Mouse (Mus musculus): ENCODE results near the gene Mapkapk2. TPM values are rescaled to one million over a fixed set of nuclear protein-coding genes. Genes with fewer than 3 reads are reported as not detected.

The Mapkapk2 gene
- polyA plus RNA-seq, 1 experiment from 2014 or later: 93.0 TPM

- H3K4me2 ChIP-seq: peak overlapping the region; percentile 58
- 50% methylated on average over 3 of the region's 3 CpGs for WGBS
- H3K27me3 ChIP-seq (replicated peaks): no peaks in the 10 kb centered on the region
- H3K27ac ChIP-seq (ENCODE audit: poor library complexity, severe bottlenecking): peak overlapping the region; percentile 95
- ATAC-seq (ENCODE audit: insufficient number of reproducible peaks, low FRiP score): no peak
- no peaks in the 10 kb centered on the region for H3K9me3 ChIP-seq (replicated peaks)
- no peak overlapping the region for H3K4me3 ChIP-seq
- H3K36me3 ChIP-seq: no peaks in the 10 kb centered on the region
- H3K9ac ChIP-seq: no peak overlapping the region
- peaks cover 95% of the 10 kb centered on the region for H3K4me1 ChIP-seq (replicated peaks)
These were observed 6.1 kb downstream of the Mapkapk2 start for GRCm38 (mm10) chr1:131091481-131091880.

- no peak for ATAC-seq (ENCODE audit: insufficient number of reproducible peaks, low FRiP score)
- Histone ChIP-seq H3K36me3 (no peaks in the 10 kb centered on the region), H3K9me3 (replicated peaks) (no peaks in the 10 kb centered on the region), H3K4me1 (replicated peaks) (peaks cover 98% of the 10 kb centered on the region), H3K4me3 (no peak overlapping the region), H3K4me2 (peak overlapping the region; percentile 58), H3K27me3 (replicated peaks) (no peaks in the 10 kb centered on the region), H3K9ac (peak overlapping the region; percentile 60), H3K27ac (ENCODE audit: poor library complexity, severe bottlenecking) (peak overlapping the region; percentile 95)
- 54% methylated on average over 4 of the region's 4 CpGs for WGBS
These were observed 6.7 kb downstream of the Mapkapk2 start for GRCm38 (mm10) chr1:131090877-131091276.

- Histone ChIP-seq H3K36me3 (no peaks in the 10 kb centered on the region), H3K9me3 (replicated peaks) (no peaks in the 10 kb centered on the region), H3K27me3 (replicated peaks) (no peaks in the 10 kb centered on the region), H3K4me1 (replicated peaks) (peaks cover 96% of the 10 kb centered on the region), H3K27ac (ENCODE audit: poor library complexity, severe bottlenecking) (peak overlapping the region; percentile 95), H3K9ac (peak overlapping the region; percentile 60), H3K4me2 (peak overlapping the region; percentile 58), H3K4me3 (no peak overlapping the region)
- WGBS: 28% methylated on average over 5 of the region's 5 CpGs
- no peak for ATAC-seq (ENCODE audit: insufficient number of reproducible peaks, low FRiP score)
These were observed 7.4 kb downstream of the Mapkapk2 start for GRCm38 (mm10) chr1:131090261-131090660.

GRCm38 (mm10) chr1:131089525-131090127, 8.0 kb downstream of the Mapkapk2 start:
- peak overlapping the region; percentile 95 for H3K27ac ChIP-seq (ENCODE audit: poor library complexity, severe bottlenecking)
- H3K4me2 ChIP-seq: peak overlapping the region; percentile 58
- H3K27me3 ChIP-seq (replicated peaks): no peaks in the 10 kb centered on the region
- WGBS: 60% methylated on average over 2 of the region's 2 CpGs
- H3K36me3 ChIP-seq: no peaks in the 10 kb centered on the region
- H3K4me1 ChIP-seq (replicated peaks): peaks cover 96% of the 10 kb centered on the region
- 0 out of 2 replicates have a peak, but pooled peaks have one; percentile 20 for ATAC-seq (ENCODE audit: insufficient number of reproducible peaks, low FRiP score)
- H3K9ac ChIP-seq: peak overlapping the region; percentile 60
- no peak overlapping the region for H3K4me3 ChIP-seq
- no peaks in the 10 kb centered on the region for H3K9me3 ChIP-seq (replicated peaks)

GRCm38 (mm10) chr1:131088547-131088946, 9.1 kb downstream of the Mapkapk2 start:
- no peaks in the 10 kb centered on the region for H3K9me3 ChIP-seq (replicated peaks)
- no peaks in the 10 kb centered on the region for H3K36me3 ChIP-seq
- 33% methylated on average over 11 of the region's 11 CpGs for WGBS
- no peak for ATAC-seq (ENCODE audit: insufficient number of reproducible peaks, low FRiP score)
- H3K4me2 ChIP-seq: peak overlapping the region; percentile 58
- peaks cover 96% of the 10 kb centered on the region for H3K4me1 ChIP-seq (replicated peaks)
- peak overlapping the region; percentile 95; the same call in 1 of the 2 replicates for H3K27ac ChIP-seq (ENCODE audit: poor library complexity, severe bottlenecking)
- no peaks in the 10 kb centered on the region for H3K27me3 ChIP-seq (replicated peaks)
- no peak overlapping the region for H3K4me3 ChIP-seq
- H3K9ac ChIP-seq: peak overlapping the region; percentile 60

- Histone ChIP-seq H3K4me3 (no peak overlapping the region), H3K27me3 (replicated peaks) (no peaks in the 10 kb centered on the region), H3K4me2 (peak overlapping the region; percentile 25), H3K27ac (ENCODE audit: poor library complexity, severe bottlenecking) (0 out of 2 replicates have a peak overlapping the region, but pooled peaks have one; percentile 23), H3K4me1 (replicated peaks) (peaks cover 94% of the 10 kb centered on the region), H3K36me3 (no peaks in the 10 kb centered on the region), H3K9ac (no peak overlapping the region), H3K9me3 (replicated peaks) (no peaks in the 10 kb centered on the region)
- ATAC-seq (ENCODE audit: insufficient number of reproducible peaks, low FRiP score): no peak
- 42% methylated on average over 7 of the region's 7 CpGs for WGBS
These were observed 10.7 kb downstream of the Mapkapk2 start for GRCm38 (mm10) chr1:131086907-131087306.

- Histone ChIP-seq H3K27ac (ENCODE audit: poor library complexity, severe bottlenecking) (no peak overlapping the region), H3K36me3 (no peaks in the 10 kb centered on the region), H3K4me2 (0 out of 2 replicates have a peak overlapping the region, but pooled peaks have one; percentile 25), H3K27me3 (replicated peaks) (no peaks in the 10 kb centered on the region), H3K9ac (no peak overlapping the region), H3K4me1 (replicated peaks) (peaks cover 95% of the 10 kb centered on the region), H3K9me3 (replicated peaks) (no peaks in the 10 kb centered on the region), H3K4me3 (no peak overlapping the region)
- no peak for ATAC-seq (ENCODE audit: insufficient number of reproducible peaks, low FRiP score)
- WGBS: 36% methylated on average over 4 of the region's 4 CpGs
These were observed 11.5 kb downstream of the Mapkapk2 start for GRCm38 (mm10) chr1:131085957-131086739.

- 60% methylated on average over 3 of the region's 3 CpGs for WGBS
- H3K4me1 ChIP-seq (replicated peaks): peaks cover 95% of the 10 kb centered on the region
- H3K4me3 ChIP-seq: no peak overlapping the region
- H3K27ac ChIP-seq (ENCODE audit: poor library complexity, severe bottlenecking): no peak overlapping the region
- H3K27me3 ChIP-seq (replicated peaks): no peaks in the 10 kb centered on the region
- no peak overlapping the region for H3K9ac ChIP-seq
- H3K36me3 ChIP-seq: no peaks in the 10 kb centered on the region
- ATAC-seq (ENCODE audit: insufficient number of reproducible peaks, low FRiP score): no peak
- no peak overlapping the region for H3K4me2 ChIP-seq
- H3K9me3 ChIP-seq (replicated peaks): no peaks in the 10 kb centered on the region
These were observed 12.4 kb downstream of the Mapkapk2 start for GRCm38 (mm10) chr1:131085272-131085671.

- H3K9me3 ChIP-seq (replicated peaks): no peaks in the 10 kb centered on the region
- 0 out of 2 replicates have a peak overlapping the region, but pooled peaks have one; percentile 23 for H3K9ac ChIP-seq
- H3K27me3 ChIP-seq (replicated peaks): no peaks in the 10 kb centered on the region
- peak overlapping the region; percentile 32 for H3K4me2 ChIP-seq
- peak overlapping the region; percentile 77; the same call in 1 of the 2 replicates for H3K27ac ChIP-seq (ENCODE audit: poor library complexity, severe bottlenecking)
- H3K4me3 ChIP-seq: no peak overlapping the region
- ATAC-seq (ENCODE audit: insufficient number of reproducible peaks, low FRiP score): peak; percentile 43; the same call in 1 of the 2 replicates
- WGBS: 17% methylated on average over 8 of the region's 8 CpGs
- peaks cover 95% of the 10 kb centered on the region for H3K4me1 ChIP-seq (replicated peaks)
- no peaks in the 10 kb centered on the region for H3K36me3 ChIP-seq
These were observed 13.3 kb downstream of the Mapkapk2 start for GRCm38 (mm10) chr1:131084289-131084688.

- Histone ChIP-seq H3K9me3 (replicated peaks) (no peaks in the 10 kb centered on the region), H3K4me1 (replicated peaks) (peaks cover 95% of the 10 kb centered on the region), H3K4me3 (no peak overlapping the region), H3K9ac (no peak overlapping the region), H3K27ac (ENCODE audit: poor library complexity, severe bottlenecking) (peak overlapping the region; percentile 77), H3K4me2 (peak overlapping the region; percentile 33), H3K36me3 (no peaks in the 10 kb centered on the region), H3K27me3 (replicated peaks) (no peaks in the 10 kb centered on the region)
- no peak for ATAC-seq (ENCODE audit: insufficient number of reproducible peaks, low FRiP score)
- WGBS: 46% methylated on average over 4 of the region's 4 CpGs
These were observed 14.0 kb downstream of the Mapkapk2 start for GRCm38 (mm10) chr1:131083609-131084008.

- ATAC-seq (ENCODE audit: insufficient number of reproducible peaks, low FRiP score): no peak
- H3K4me1 ChIP-seq (replicated peaks): peaks cover 93% of the 10 kb centered on the region
- H3K9ac ChIP-seq: no peak overlapping the region
- no peak overlapping the region for H3K4me2 ChIP-seq
- peak overlapping the region; percentile 77 for H3K27ac ChIP-seq (ENCODE audit: poor library complexity, severe bottlenecking)
- no peaks in the 10 kb centered on the region for H3K9me3 ChIP-seq (replicated peaks)
- H3K36me3 ChIP-seq: no peaks in the 10 kb centered on the region
- H3K4me3 ChIP-seq: no peak overlapping the region
- WGBS: 42% methylated on average over 5 of the region's 5 CpGs
- H3K27me3 ChIP-seq (replicated peaks): no peaks in the 10 kb centered on the region
These were observed 14.5 kb downstream of the Mapkapk2 start for GRCm38 (mm10) chr1:131083122-131083521.
